Mouse (Mus musculus): ENCODE results near the gene Kcna7.

GRCm38 (mm10) chr7:45434203-45435015, 29.0 kb downstream of the Kcna7 start, which contains the start of gene Gys1:
- TF ChIP-seq CTCF (IDR thresholded peaks at IDR 0.05; ENCODE audit: borderline replicate concordance, extremely low read depth, insufficient read depth, insufficient read length) (peak; percentile 99), POLR2A (IDR thresholded peaks at IDR 0.05; ENCODE audit: borderline replicate concordance, extremely low read depth, insufficient read depth, insufficient read length, poor library complexity, severe bottlenecking) (peak; percentile 63; the same call in 1 of the 2 replicates)
